14 mouse cellular contexts compared by ENCODE assay signal in the genomic region with DNA sequence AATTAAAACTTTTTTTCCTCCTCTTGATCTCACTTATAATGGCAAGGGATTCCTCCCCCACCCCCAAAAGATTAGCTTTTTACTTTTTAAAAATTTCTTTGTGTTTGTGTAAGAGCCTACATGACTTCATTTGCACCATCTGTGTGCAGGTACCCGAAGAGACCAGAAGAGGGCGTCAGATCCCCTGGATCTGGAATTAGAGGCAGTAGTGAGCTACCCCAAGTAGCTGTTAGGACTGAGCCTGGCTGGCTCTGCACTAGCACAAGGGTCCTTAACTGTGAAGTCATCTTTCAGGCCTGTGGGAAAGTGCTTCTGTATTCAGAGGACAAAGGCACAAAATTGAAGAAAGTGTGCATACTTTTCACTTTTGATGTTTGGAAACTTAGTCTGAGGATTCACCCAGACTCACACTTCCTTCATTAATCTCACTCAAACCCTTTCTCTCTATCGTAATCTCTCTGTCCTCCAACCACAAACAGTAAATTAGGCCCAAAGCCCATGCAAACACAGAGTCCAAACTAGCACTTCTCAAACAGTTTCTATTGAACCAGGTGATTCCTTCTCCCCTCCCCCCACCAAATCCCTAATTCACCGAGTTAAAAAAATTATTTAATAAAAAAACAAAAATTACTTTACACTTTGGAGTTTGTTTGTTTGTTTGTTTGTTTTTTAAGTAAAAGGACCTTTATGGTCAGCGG.
DNase-seq lines count a peak whose midpoint lies in the region; ATAC-seq and TF ChIP-seq lines count a peak whose summit lies in the region.
"Had no signal": no experiment of that assay in that cellular context is flagged by ENCODE, and none has a peak within 500 bp of the region (broad histone marks: within the 10 kb centered on the region; RNA-seq: fewer than 3 reads in every experiment).

No protein-coding gene starts in this region.

- H3K27me3 ChIP-seq in heart, postnatal 0 days (ENCODE audit: control insufficient read depth, insufficient read depth, low read length) = no peaks in the 10 kb centered on the region
- peaks cover 8% of the 10 kb centered on the region for H3K27me3 ChIP-seq in heart, embryonic 12.5 days (replicated peaks)
- no peaks in the 10 kb centered on the region for H3K27me3 ChIP-seq in liver, embryonic 14.5 days (ENCODE audit: control insufficient read depth, insufficient read depth, low read length)
- H3K27me3 ChIP-seq: midbrain, embryonic 13.5 days; neural tube, embryonic 13.5 days had no signal

- no peak overlapping the region for H3K4me2 ChIP-seq in heart, postnatal 0 days (ENCODE audit: low read depth, low read length)
- no peak overlapping the region for H3K4me2 ChIP-seq in heart, embryonic 12.5 days
- H3K4me2 ChIP-seq in liver, embryonic 14.5 days (ENCODE audit: low read depth) = no peak overlapping the region
- H3K4me2 ChIP-seq: limb, embryonic 12.5 days; midbrain, embryonic 13.5 days; neural tube, embryonic 13.5 days had no signal

- no peak overlapping the region for H3K4me3 ChIP-seq in heart, postnatal 0 days (ENCODE audit: low read depth, low read length)
- no peak overlapping the region for H3K4me3 ChIP-seq in heart, embryonic 12.5 days
- no peak overlapping the region for H3K4me3 ChIP-seq in liver, embryonic 14.5 days (ENCODE audit: insufficient read depth in 1 of 2, low read depth in 2 of 2, low read length in 2 of 2)
- no peak overlapping the region for H3K4me3 ChIP-seq in cortical plate, adult 2 months (ENCODE audit: insufficient read depth, low read length)
- H3K4me3 ChIP-seq: limb, embryonic 12.5 days; midbrain, embryonic 13.5 days; neural tube, embryonic 13.5 days had no signal

- no peak for DNase-seq in heart, postnatal 0 days (ENCODE audit: low spot score)
- no peak for DNase-seq in liver, embryonic 14.5 days (ENCODE audit: low read depth in 3 of 3, low spot score in 3 of 3)
- no peak for DNase-seq in liver
- DNase-seq in ES-CJ7 (ENCODE audit: low read depth, low spot score) = peak; percentile 54
- no peak for DNase-seq in spleen, adult 18-20 months
- DNase-seq: cerebellum, adult 8-10 months; kidney, adult 8-10 months; lung, postnatal 10 days had no signal

- TF ChIP-seq POLR2A in cortical plate, adult 2 months (IDR thresholded peaks at IDR 0.05; ENCODE audit: extremely low read depth, insufficient read depth, low read length) = no peak

- 0 out of 2 replicates have a peak, but pooled peaks cover 3% of the 10 kb centered on the region for H3K9me3 ChIP-seq in heart, postnatal 0 days (replicated peaks; ENCODE audit: control insufficient read depth, low read length)
- no peaks in the 10 kb centered on the region for H3K9me3 ChIP-seq in heart, embryonic 12.5 days (replicated peaks)
- no peaks in the 10 kb centered on the region for H3K9me3 ChIP-seq in liver, embryonic 14.5 days (ENCODE audit: control insufficient read depth, low read length)
- H3K9me3 ChIP-seq: limb, embryonic 12.5 days; midbrain, embryonic 13.5 days; neural tube, embryonic 13.5 days had no signal

- TF ChIP-seq EP300 in heart, postnatal 0 days (IDR thresholded peaks at IDR 0.05; ENCODE audit: low read depth) = no peak
- TF ChIP-seq EP300 in liver, embryonic 14.5 days (IDR thresholded peaks at IDR 0.05; ENCODE audit: low read depth) = no peak

- no peaks in the 10 kb centered on the region for H3K36me3 ChIP-seq in heart, postnatal 0 days (replicated peaks; ENCODE audit: control insufficient read depth, insufficient read depth, low read length)
- no peaks in the 10 kb centered on the region for H3K36me3 ChIP-seq in heart, embryonic 12.5 days
- no peaks in the 10 kb centered on the region for H3K36me3 ChIP-seq in liver, embryonic 14.5 days (replicated peaks; ENCODE audit: control insufficient read depth, insufficient read depth, low read depth)
- H3K36me3 ChIP-seq: limb, embryonic 12.5 days; midbrain, embryonic 13.5 days; neural tube, embryonic 13.5 days had no signal

- 81% methylated on average over 5 of the region's 5 CpGs for WGBS in heart, postnatal 0 days
- 81% methylated on average over 5 of the region's 5 CpGs for WGBS in heart, embryonic 12.5 days
- 49% methylated on average over 5 of the region's 5 CpGs for WGBS in liver, embryonic 14.5 days (ENCODE audit: insufficient replicate concordance)

- H3K4me1 ChIP-seq in heart, postnatal 0 days (ENCODE audit: control insufficient read depth, insufficient read depth) = no peaks in the 10 kb centered on the region
- no peaks in the 10 kb centered on the region for H3K4me1 ChIP-seq in heart, embryonic 12.5 days (replicated peaks)
- peaks cover 0 to 2% of the 10 kb centered on the region in 2 experiments; a peak in 1 of 4 replicates for H3K4me1 ChIP-seq in liver, embryonic 14.5 days (replicated peaks; ENCODE audit: control insufficient read depth in 2 of 2, insufficient read depth in 2 of 2, low read length in 1 of 2)
- H3K4me1 ChIP-seq in cortical plate, adult 2 months (ENCODE audit: control insufficient read depth, insufficient read depth, low read length) = no peaks in the 10 kb centered on the region
- H3K4me1 ChIP-seq: midbrain, embryonic 13.5 days had no signal

- no peak overlapping the region for H3K27ac ChIP-seq in heart, postnatal 0 days (ENCODE audit: low read depth)
- no peak overlapping the region for H3K27ac ChIP-seq in heart, embryonic 12.5 days (ENCODE audit: poor library complexity, severe bottlenecking)
- H3K27ac ChIP-seq in liver, embryonic 14.5 days = no peak overlapping the region
- no peak overlapping the region for H3K27ac ChIP-seq in cortical plate, adult 2 months (ENCODE audit: insufficient read depth, low read length)
- H3K27ac ChIP-seq: limb, embryonic 12.5 days; midbrain, embryonic 13.5 days; neural tube, embryonic 13.5 days had no signal

- no peak for ATAC-seq in heart, postnatal 0 days (ENCODE audit: insufficient read depth, low read depth)
- ATAC-seq in heart, embryonic 12.5 days (ENCODE audit: insufficient number of reproducible peaks, low FRiP score) = no peak
- ATAC-seq in liver, embryonic 14.5 days (ENCODE audit: insufficient read depth) = no peak
- ATAC-seq: activated CD4-positive, CD25-positive, alpha-beta regulatory T cell, adult 4 months; midbrain, embryonic 13.5 days had no signal

- TF ChIP-seq CTCF in heart, postnatal 0 days (IDR thresholded peaks at IDR 0.05; ENCODE audit: low read depth) = peak; percentile 11; the same call in 1 of the 2 replicates
- TF ChIP-seq CTCF in liver, embryonic 14.5 days (IDR thresholded peaks at IDR 0.05; ENCODE audit: low read depth) = peak; percentile 20; the same call in 1 of the 2 replicates
- 0 out of 2 replicates have a peak, but pooled peaks have one; percentile 6 for TF ChIP-seq CTCF in cortical plate, adult 2 months (IDR thresholded peaks at IDR 0.05; ENCODE audit: extremely low read depth, insufficient read depth, low read length)

- no peak overlapping the region for H3K9ac ChIP-seq in heart, postnatal 0 days (replicated peaks; ENCODE audit: low read depth, low read length)
- H3K9ac ChIP-seq in heart, embryonic 12.5 days = no peak overlapping the region
- no peak overlapping the region for H3K9ac ChIP-seq in liver, embryonic 14.5 days (replicated peaks)
- H3K9ac ChIP-seq: limb, embryonic 12.5 days; midbrain, embryonic 13.5 days; neural tube, embryonic 13.5 days had no signal
